Mouse (Mus musculus): ENCODE results near the gene Ahnak2.

GRCm38 (mm10) chr12:112829244-112829864, 26.9 kb upstream of the Ahnak2 start, which contains the start of gene Cdca4:
- TF ChIP-seq CTCF (IDR thresholded peaks at IDR 0.05; ENCODE audit: low read depth) (peak; percentile 34; the same call in 1 of the 2 replicates), EP300 (IDR thresholded peaks at IDR 0.05; ENCODE audit: low read depth) (no peak)

Data from liver, embryonic 14.5 days (tissue).